Mouse (Mus musculus) ovary, postnatal 14 days (tissue): ENCODE data around the gene Trpm8.

Source experiments
- DNase-seq: peaks from one replicate; pipeline ENCODE4 v3.0.0; 2022; ENCODE audit warnings: low spot score

Gene Trpm8

GRCm38 (mm10) chr1:88247660-88248059, 29.8 kb upstream of the Trpm8 start:
- DNase-seq: no peak

GRCm38 (mm10) chr1:88248658-88249057, 28.8 kb upstream of the Trpm8 start:
- no peak for DNase-seq

GRCm38 (mm10) chr1:88249596-88249995, 27.9 kb upstream of the Trpm8 start:
- no peak for DNase-seq

GRCm38 (mm10) chr1:88250023-88250422, 27.4 kb upstream of the Trpm8 start:
- no peak for DNase-seq

- DNase-seq: no peak
These were observed 24.4 kb upstream of the Trpm8 start for GRCm38 (mm10) chr1:88253106-88253505.

- no peak for DNase-seq
These were observed 23.9 kb upstream of the Trpm8 start for GRCm38 (mm10) chr1:88253540-88253939.

- DNase-seq: no peak
These were observed 22.5 kb upstream of the Trpm8 start for GRCm38 (mm10) chr1:88254793-88255465.

- DNase-seq: no peak
These were observed 22.0 kb upstream of the Trpm8 start for GRCm38 (mm10) chr1:88255466-88255857.

GRCm38 (mm10) chr1:88255989-88256754, 21.3 kb upstream of the Trpm8 start:
- no peak for DNase-seq

GRCm38 (mm10) chr1:88256886-88257663, 20.4 kb upstream of the Trpm8 start:
- no peak for DNase-seq

GRCm38 (mm10) chr1:88257681-88258080, 19.8 kb upstream of the Trpm8 start:
- no peak for DNase-seq

- DNase-seq: no peak
These were observed 19.1 kb upstream of the Trpm8 start for GRCm38 (mm10) chr1:88258361-88258760.

GRCm38 (mm10) chr1:88258881-88259642, 18.4 kb upstream of the Trpm8 start:
- DNase-seq: peak; percentile 78

- DNase-seq: no peak
These were observed 17.8 kb upstream of the Trpm8 start for GRCm38 (mm10) chr1:88259643-88260024.

GRCm38 (mm10) chr1:88260114-88260513, 17.3 kb upstream of the Trpm8 start:
- DNase-seq: no peak

GRCm38 (mm10) chr1:88260604-88261377, 16.7 kb upstream of the Trpm8 start:
- no peak for DNase-seq

- DNase-seq: no peak
These were observed 15.8 kb upstream of the Trpm8 start for GRCm38 (mm10) chr1:88261706-88262105.

- DNase-seq: peak; percentile 80
These were observed 15.2 kb upstream of the Trpm8 start for GRCm38 (mm10) chr1:88262255-88262654.

GRCm38 (mm10) chr1:88262961-88263360, 14.5 kb upstream of the Trpm8 start:
- no peak for DNase-seq

GRCm38 (mm10) chr1:88263778-88264177, 13.7 kb upstream of the Trpm8 start:
- no peak for DNase-seq

GRCm38 (mm10) chr1:88264237-88264868, 13.1 kb upstream of the Trpm8 start:
- DNase-seq: no peak
